Mouse (Mus musculus) spleen, postnatal 0 days (tissue): ENCODE measurements around the gene Slx. TPM values are rescaled to one million over a fixed set of nuclear protein-coding genes. Genes with fewer than 3 reads are reported as not detected.

ENCODE experiments used
- polyA plus RNA-seq: library from polyadenylated mRNA; unstranded; fragments of >200 nt; fragmentation: Nextera tagmentation; extraction: Ambion mirVana; gene quantifications from 2 replicates; pipeline ENCODE4 v1.2.1, GENCODE M21; 2015

The Slx gene
- not detected in 2 replicates for polyA plus RNA-seq

GRCm38 (mm10) chrX:26545465-26545864 is at the start of gene Slx:
TSS of gene Slx (minus strand) at chrX:26545565.

Other genes starting within 250 kb of the Slx start
- gene Gm2030, start 235.5 kb downstream of the Slx start, polyA plus RNA-seq = not detected in 2 replicates
- gene Gm14525, start 157.1 kb upstream of the Slx start, polyA plus RNA-seq = not detected in 2 replicates